Mouse (Mus musculus) bone marrow, adult 2 months (tissue): ENCODE measurements at regions not wholly inside any gene's neighbourhood (a gene's known extent, or its start where the extent isn't known, plus 50 kb on each side); places are given as distances from the start of the nearest gene placed in this dataset.

Source experiments
- CTCF ChIP-seq: fragments of 200-500 bp; IDR thresholded peaks from 2 replicates; pipeline ENCODE4 v1.5.1; 2011; ENCODE audit warnings: low read length, control low read depth; ENCODE audit not compliant: control insufficient read depth, insufficient read depth
- POLR2A ChIP-seq: fragments of 200-500 bp; IDR thresholded peaks from 2 replicates; pipeline ENCODE4 v1.6.1; 2011; ENCODE audit warnings: low read depth, mild to moderate bottlenecking, control low read depth, low read length, borderline replicate concordance; ENCODE audit not compliant: control insufficient read depth

- no peak for TF ChIP-seq CTCF
- no peak for TF ChIP-seq POLR2A
Observed at GRCm38 (mm10) chr2:92693024-92693423, 93.5 kb downstream of the Chst1 start.
